In the genomic region with DNA sequence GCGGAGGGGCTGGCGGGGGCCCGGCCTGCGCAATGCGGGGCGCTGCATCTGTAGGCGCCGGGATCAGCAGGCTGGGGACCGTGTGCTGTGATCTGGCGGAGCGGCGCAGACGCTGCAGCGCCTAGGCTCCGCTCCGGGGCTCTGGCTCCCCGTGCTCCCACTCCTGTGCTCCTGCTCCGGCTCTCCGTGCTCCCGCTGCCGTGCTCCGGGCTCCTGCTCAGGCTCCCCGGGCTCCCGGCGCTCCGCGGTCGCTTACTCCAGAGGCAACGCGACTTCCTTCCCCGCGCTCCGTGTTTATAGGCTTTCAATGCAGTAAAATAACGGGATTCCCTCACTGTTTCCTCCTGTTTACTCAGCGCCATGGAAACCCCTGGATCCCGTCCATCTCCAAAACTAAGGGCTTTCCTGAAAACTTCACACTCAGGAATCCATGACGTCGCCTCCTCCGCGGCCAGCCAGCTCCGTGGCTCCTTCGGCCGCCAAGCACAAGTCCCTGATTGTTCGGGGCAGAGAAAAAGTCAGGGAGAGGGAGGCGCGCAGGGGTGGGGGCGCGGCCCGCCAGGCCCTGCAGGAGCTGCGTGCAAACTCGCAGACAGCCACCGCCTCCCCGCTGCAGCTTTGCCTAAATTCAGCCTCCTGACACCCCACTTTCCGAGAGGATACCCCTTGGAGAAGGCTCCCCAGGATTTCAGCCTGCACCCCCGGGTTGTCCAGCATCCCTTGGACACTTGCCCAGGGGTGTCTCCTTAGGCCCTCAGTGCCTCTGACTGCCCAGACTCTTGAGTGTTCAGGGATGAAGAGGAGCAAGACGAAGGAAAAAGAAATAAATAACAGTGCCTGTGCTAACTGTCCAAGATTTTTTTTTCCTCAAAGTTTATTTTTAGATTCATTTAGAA, we compare ENCODE assay signal across 8 mouse cellular contexts. TPM values are rescaled to one million over a fixed set of nuclear protein-coding genes. Genes with fewer than 3 reads are reported as not detected.
DNase-seq lines count a peak whose midpoint lies in the region; ATAC-seq and TF ChIP-seq lines count a peak whose summit lies in the region.

A gene (minus strand): TSS at position 167 of the 896 bp plus-strand sequence.

- H3K27ac ChIP-seq in embryonic facial prominence, embryonic 13.5 days, result peak within 1 kb of the TSS; percentile 89
- H3K27ac ChIP-seq in kidney, adult 2 months (ENCODE audit: insufficient read depth, low read depth, low read length), result no peak within 1 kb of the TSS
- H3K27ac ChIP-seq in limb, embryonic 11.5 days (replicated peaks; ENCODE audit: low read depth, low read length), result peak within 1 kb of the TSS; percentile 85
- H3K27ac ChIP-seq in midbrain, embryonic 15.5 days, result peak within 1 kb of the TSS; percentile 81
- peak within 1 kb of the TSS; percentile 69; the same call in 1 of the 2 replicates for H3K27ac ChIP-seq in stomach, postnatal 0 days (replicated peaks)

- peak within 1 kb of the TSS; percentile 95 for H3K4me2 ChIP-seq in embryonic facial prominence, embryonic 13.5 days
- H3K4me2 ChIP-seq in limb, embryonic 11.5 days (ENCODE audit: low read depth, severe bottlenecking), result peak within 1 kb of the TSS; percentile 88
- H3K4me2 ChIP-seq in midbrain, embryonic 15.5 days, result peak within 1 kb of the TSS; percentile 93
- H3K4me2 ChIP-seq in stomach, postnatal 0 days (replicated peaks; ENCODE audit: low read depth), result peak within 1 kb of the TSS; percentile 66

- H3K36me3 ChIP-seq in megakaryocyte, embryonic 14.5 days (replicated peaks; ENCODE audit: low read length), result no peaks in the 10 kb centered on the region
- H3K36me3 ChIP-seq in embryonic facial prominence, embryonic 13.5 days, result no peaks in the 10 kb centered on the region
- no peaks in the 10 kb centered on the region for H3K36me3 ChIP-seq in kidney, adult 2 months (ENCODE audit: control insufficient read depth, insufficient read depth, low read length)
- no peaks in the 10 kb centered on the region for H3K36me3 ChIP-seq in limb, embryonic 11.5 days (ENCODE audit: control insufficient read depth, insufficient read depth, low read length)
- no peaks in the 10 kb centered on the region for H3K36me3 ChIP-seq in midbrain, embryonic 15.5 days (replicated peaks)
- no peaks in the 10 kb centered on the region for H3K36me3 ChIP-seq in stomach, postnatal 0 days (ENCODE audit: control insufficient read depth, insufficient read depth, low read length)

- ATAC-seq in megakaryocyte, adult 5-6 weeks (ENCODE audit: poor library complexity, severe bottlenecking), result no peak; the same call in 1 of the 2 replicates
- peak; percentile 63 for ATAC-seq in embryonic facial prominence, embryonic 13.5 days (ENCODE audit: insufficient number of reproducible peaks, insufficient read depth, low FRiP score, low TSS enrichment, low read depth)
- peak; percentile 45 for ATAC-seq in limb, embryonic 11.5 days (ENCODE audit: insufficient number of reproducible peaks, low FRiP score, low TSS enrichment, low read depth)
- peak; percentile 80 for ATAC-seq in midbrain, embryonic 15.5 days (replicated peaks)
- ATAC-seq in stomach, postnatal 0 days (ENCODE audit: low FRiP score, low TSS enrichment), result peak; percentile 62; the same call in 1 of the 2 replicates

- H3K9me3 ChIP-seq in megakaryocyte, embryonic 14.5 days, result no peaks in the 10 kb centered on the region
- H3K9me3 ChIP-seq in embryonic facial prominence, embryonic 13.5 days, result no peaks in the 10 kb centered on the region
- no peaks in the 10 kb centered on the region for H3K9me3 ChIP-seq in limb, embryonic 11.5 days (ENCODE audit: control insufficient read depth, low read length)
- no peaks in the 10 kb centered on the region for H3K9me3 ChIP-seq in midbrain, embryonic 15.5 days
- no peaks in the 10 kb centered on the region for H3K9me3 ChIP-seq in stomach, postnatal 0 days (ENCODE audit: control insufficient read depth, low read length)

- no peak for TF ChIP-seq CTCF in kidney, adult 2 months (conservative IDR thresholded peaks at IDR 0.05; ENCODE audit: insufficient read depth, insufficient read length, low read depth, low read length)
- TF ChIP-seq CTCF in stomach, postnatal 0 days (IDR thresholded peaks at IDR 0.05; ENCODE audit: low read depth), result peak; percentile 33; the same call in 1 of the 2 replicates

- H3K4me3 ChIP-seq in megakaryocyte, embryonic 14.5 days (replicated peaks), result peak within 1 kb of the TSS; percentile 92
- peak within 1 kb of the TSS; percentile 59 for H3K4me3 ChIP-seq in embryonic facial prominence, embryonic 13.5 days
- H3K4me3 ChIP-seq in kidney, adult 2 months (ENCODE audit: insufficient read depth, low read depth, low read length), result peak within 1 kb of the TSS; percentile 2
- peak within 1 kb of the TSS; percentile 59 for H3K4me3 ChIP-seq in limb, embryonic 11.5 days (ENCODE audit: low read depth, low read length)
- H3K4me3 ChIP-seq in midbrain, embryonic 15.5 days, result peak within 1 kb of the TSS; percentile 62
- H3K4me3 ChIP-seq in stomach, postnatal 0 days (ENCODE audit: low read depth, low read length), result peak within 1 kb of the TSS; percentile 42

- peak; percentile 27 for TF ChIP-seq EP300 in stomach, postnatal 0 days (optimal IDR thresholded peaks at IDR 0.05)

- WGBS in embryonic facial prominence, embryonic 13.5 days, result under 1% methylated on average over 56 of the region's 56 CpGs
- whole genome bisulfite sequencing in kidney, adult 2 months, result 2% methylated on average over 56 of the region's 56 CpGs
- WGBS in limb, embryonic 11.5 days, result under 1% methylated on average over 55 of the region's 56 CpGs
- WGBS in midbrain, embryonic 15.5 days, result under 1% methylated on average over 56 of the region's 56 CpGs
- WGBS in stomach, postnatal 0 days, result under 1% methylated on average over 47 of the region's 56 CpGs

- H3K27me3 ChIP-seq in megakaryocyte, embryonic 14.5 days (replicated peaks), result peaks cover 38% of the 10 kb centered on the region
- H3K27me3 ChIP-seq in embryonic facial prominence, embryonic 13.5 days, result peaks cover 60% of the 10 kb centered on the region
- peaks cover 5% of the 10 kb centered on the region; the same call in 1 of the 2 replicates for H3K27me3 ChIP-seq in kidney, adult 2 months (replicated peaks; ENCODE audit: control insufficient read depth, insufficient read depth, low read length)
- peaks cover 11% of the 10 kb centered on the region for H3K27me3 ChIP-seq in limb, embryonic 11.5 days (ENCODE audit: control insufficient read depth, insufficient read depth, low read length)
- peaks cover 24% of the 10 kb centered on the region for H3K27me3 ChIP-seq in midbrain, embryonic 15.5 days (replicated peaks)
- peaks cover 9% of the 10 kb centered on the region for H3K27me3 ChIP-seq in stomach, postnatal 0 days (ENCODE audit: control insufficient read depth, insufficient read depth, low read length)

- peaks cover 88% of the 10 kb centered on the region for H3K4me1 ChIP-seq in megakaryocyte, embryonic 14.5 days
- peaks cover 41% of the 10 kb centered on the region for H3K4me1 ChIP-seq in embryonic facial prominence, embryonic 13.5 days
- 0 out of 2 replicates have a peak, but pooled peaks cover 4% of the 10 kb centered on the region for H3K4me1 ChIP-seq in kidney, adult 2 months (ENCODE audit: control insufficient read depth, insufficient read depth, low read length)
- H3K4me1 ChIP-seq in limb, embryonic 11.5 days (ENCODE audit: control insufficient read depth, insufficient read depth, low read length), result peaks cover 39% of the 10 kb centered on the region
- peaks cover 34% of the 10 kb centered on the region for H3K4me1 ChIP-seq in midbrain, embryonic 15.5 days
- 0 out of 2 replicates have a peak, but pooled peaks cover 2% of the 10 kb centered on the region for H3K4me1 ChIP-seq in stomach, postnatal 0 days (replicated peaks; ENCODE audit: control insufficient read depth, insufficient read depth)

- TF ChIP-seq POLR2A in kidney, adult 2 months (IDR thresholded peaks at IDR 0.05; ENCODE audit: low read depth, low read length), result no peak

- peak; percentile 94 for DNase-seq in heart, adult 8-10 months (ENCODE audit: low spot score)
- DNase-seq in kidney, adult 2 months, result peak; percentile 87
- DNase-seq in limb, embryonic 11.5 days (ENCODE audit: low spot score), result peak; percentile 82
- DNase-seq in stomach, postnatal 0 days (ENCODE audit: low spot score), result peak; percentile 73

- H3K9ac ChIP-seq in embryonic facial prominence, embryonic 13.5 days, result peak within 1 kb of the TSS; percentile 78
- peak within 1 kb of the TSS; percentile 76 for H3K9ac ChIP-seq in limb, embryonic 11.5 days (ENCODE audit: low read length)
- peak within 1 kb of the TSS; percentile 74 for H3K9ac ChIP-seq in midbrain, embryonic 15.5 days
- H3K9ac ChIP-seq in stomach, postnatal 0 days (ENCODE audit: low read length), result peak within 1 kb of the TSS; percentile 58

RNA-seq across cellular contexts. Expression of the gene that starts here (rescaled TPM):
- 1.0 and 2.8 TPM in 2 replicates for polyA plus RNA-seq in megakaryocyte, embryonic 14.5 days (2012; ENCODE audit: insufficient read depth, low replicate concordance)
- 12.9 and 14.1 TPM in 2 replicates for total RNA-seq in megakaryocyte, adult 5-6 weeks (2015)
- 3.2 and 6.4 TPM in 2 replicates for total RNA-seq in megakaryocyte, adult 5-6 weeks (2017)
- polyA plus RNA-seq in embryonic facial prominence, embryonic 13.5 days (2015; fragmentation: Nextera tagmentation; extraction: Ambion mirVana), result 4.9 and 5.9 TPM in 2 replicates
- 10 to 100 TPM in 3 of 4 experiments, 1 to 10 TPM in 1; 9.8 to 19.2 (median 16.3) TPM for total RNA-seq in heart, adult 8-10 months (2022)
- 2.9 and 3.4 TPM in 2 replicates for polyA plus RNA-seq in kidney, adult 2 months (2012; rRNA removed)
- polyA plus RNA-seq in limb, embryonic 11.5 days (2014; fragmentation: Nextera tagmentation; extraction: Ambion mirVana), result 4.9 and 5.8 TPM in 2 replicates
- polyA plus RNA-seq in midbrain, embryonic 15.5 days (2015; fragmentation: Nextera tagmentation; extraction: Ambion mirVana), result 3.8 and 3.9 TPM in 2 replicates
- 2.0 and 2.2 TPM in 2 replicates for polyA plus RNA-seq in stomach, postnatal 0 days (2015; fragmentation: Nextera tagmentation; extraction: Ambion mirVana)

Comparison
In these comparisons a context has a peak if more than half of its experiments do, and no peak if none do; other contexts are left out.
1. H3K4me3 ChIP-seq: peak in every context shown above with its lines; median percentile 92 in megakaryocyte, embryonic 14.5 days; 62 in midbrain, embryonic 15.5 days; 59 in embryonic facial prominence, embryonic 13.5 days; 59 in limb, embryonic 11.5 days; 42 in stomach, postnatal 0 days; 2 in kidney, adult 2 months.